Mouse (Mus musculus) thymus, adult 2 months (tissue): ENCODE results near the gene Noxred1.

ENCODE experiments used
- CTCF ChIP-seq: fragments of 200-500 bp; IDR thresholded peaks from 2 replicates; pipeline ENCODE4 v1.5.1; 2012; ENCODE audit warnings: mild to moderate bottlenecking, control low read depth, low read length, moderate library complexity, borderline replicate concordance; ENCODE audit not compliant: control insufficient read depth, poor library complexity, insufficient read depth; ENCODE audit errors: extremely low read depth
- POLR2A ChIP-seq: fragments of 200-500 bp; IDR thresholded peaks from 2 replicates; pipeline ENCODE4 v1.6.1; 2012; ENCODE audit warnings: mild to moderate bottlenecking, low read length, control low read depth, moderate library complexity; ENCODE audit not compliant: control insufficient read depth, poor library complexity, insufficient read depth; ENCODE audit errors: extremely low read depth

GRCm38 (mm10) chr12:87201694-87202093, 36.8 kb downstream of the Noxred1 start:
- TF ChIP-seq CTCF (no peak), POLR2A (no peak)
